Mouse (Mus musculus) liver, adult 2 months (tissue): ENCODE measurements at regions not wholly inside any gene's neighbourhood (a gene's known extent, or its start where the extent isn't known, plus 50 kb on each side); places are given as distances from the start of the nearest gene placed in this dataset.

Source experiments
- CTCF ChIP-seq: fragments of 200-500 bp; IDR thresholded peaks from 2 replicates; pipeline ENCODE4 v1.5.1; 2011; ENCODE audit warnings: low read depth, low read length, control low read depth
- POLR2A ChIP-seq: fragments of 200-500 bp; IDR thresholded peaks from 2 replicates; pipeline ENCODE4 v1.6.1; 2011; ENCODE audit warnings: low read length, control low read depth; ENCODE audit not compliant: insufficient read depth; ENCODE audit errors: extremely low read depth

DNA sequence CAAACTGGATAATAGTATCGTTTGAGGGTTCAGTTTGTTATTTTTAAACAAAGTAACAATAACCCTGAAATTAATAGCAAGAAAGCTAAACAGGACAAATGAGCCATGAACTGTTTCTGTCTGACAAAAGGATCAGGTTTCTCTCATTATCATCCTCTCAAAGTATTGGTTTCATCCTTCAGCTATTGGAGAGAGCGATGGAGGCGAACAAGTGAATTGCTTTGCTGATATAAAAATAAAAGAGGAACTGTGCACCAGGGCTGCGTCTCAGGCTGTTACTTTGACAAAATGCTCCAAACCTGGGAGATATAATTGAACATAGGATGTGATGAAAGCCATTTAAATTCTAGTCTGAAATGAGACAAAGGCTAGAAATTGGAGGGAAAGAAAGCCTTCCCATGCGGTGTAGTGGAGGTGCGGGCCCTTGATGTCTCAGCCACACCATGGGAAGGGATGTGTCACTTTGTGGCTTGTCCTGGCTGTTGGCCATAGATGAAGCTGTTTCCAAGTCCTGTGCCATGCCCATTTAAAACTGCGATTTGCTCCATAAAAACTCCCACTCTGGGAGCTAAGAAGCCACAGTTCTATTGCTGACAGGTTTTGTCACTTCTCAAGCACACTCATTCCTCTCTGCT is 219.9 kb upstream of the Pcsk5 start:
- TF ChIP-seq CTCF (no peak), POLR2A (no peak)
